Mouse (Mus musculus) layer of hippocampus, adult 18-20 months (tissue): Measurements from ENCODE around the gene Fam71b. TPM values are rescaled to one million over a fixed set of nuclear protein-coding genes. Genes with fewer than 3 reads are reported as not detected.

ENCODE experiments used
- DNase-seq, 2 experiments: peaks; one replicate each; pipeline ENCODE4 v3.0.0; 2022; ENCODE audit warnings: low spot score in 2 of 2
- total RNA-seq, 2 experiments: library from RNA; stranded (reverse); gene quantifications; 2 replicates each; pipeline ENCODE4 v1.2.3; 2021

Fam71b gene
- total RNA-seq, 2 experiments from 2014 or later = not detected

DNA sequence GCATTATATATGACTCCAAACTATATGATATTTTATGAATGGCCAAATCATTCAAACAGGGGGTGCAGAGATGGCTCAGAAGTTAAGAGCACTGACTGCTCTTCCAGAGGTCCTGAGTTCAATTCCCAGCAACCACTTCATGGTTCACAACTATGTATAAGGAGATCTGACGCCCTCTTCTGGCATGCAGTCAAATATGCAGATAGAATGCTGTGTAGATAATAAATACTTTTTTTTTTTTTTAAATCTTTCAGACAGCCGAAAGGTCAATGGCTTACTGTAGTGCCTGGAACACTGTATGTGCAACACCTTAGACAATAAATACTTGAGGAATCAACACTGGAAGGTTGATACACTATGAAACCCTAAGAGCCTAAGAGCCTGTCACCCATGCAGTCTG, 33.8 kb downstream of the Fam71b start:
- no peak for DNase-seq

GRCm38 (mm10) chr11:46431129-46431528, 34.8 kb downstream of the Fam71b start:
- DNase-seq = peak; percentile 84 to 94

GRCm38 (mm10) chr11:46435363-46435762, 39.0 kb downstream of the Fam71b start:
- no peak for DNase-seq

DNA sequence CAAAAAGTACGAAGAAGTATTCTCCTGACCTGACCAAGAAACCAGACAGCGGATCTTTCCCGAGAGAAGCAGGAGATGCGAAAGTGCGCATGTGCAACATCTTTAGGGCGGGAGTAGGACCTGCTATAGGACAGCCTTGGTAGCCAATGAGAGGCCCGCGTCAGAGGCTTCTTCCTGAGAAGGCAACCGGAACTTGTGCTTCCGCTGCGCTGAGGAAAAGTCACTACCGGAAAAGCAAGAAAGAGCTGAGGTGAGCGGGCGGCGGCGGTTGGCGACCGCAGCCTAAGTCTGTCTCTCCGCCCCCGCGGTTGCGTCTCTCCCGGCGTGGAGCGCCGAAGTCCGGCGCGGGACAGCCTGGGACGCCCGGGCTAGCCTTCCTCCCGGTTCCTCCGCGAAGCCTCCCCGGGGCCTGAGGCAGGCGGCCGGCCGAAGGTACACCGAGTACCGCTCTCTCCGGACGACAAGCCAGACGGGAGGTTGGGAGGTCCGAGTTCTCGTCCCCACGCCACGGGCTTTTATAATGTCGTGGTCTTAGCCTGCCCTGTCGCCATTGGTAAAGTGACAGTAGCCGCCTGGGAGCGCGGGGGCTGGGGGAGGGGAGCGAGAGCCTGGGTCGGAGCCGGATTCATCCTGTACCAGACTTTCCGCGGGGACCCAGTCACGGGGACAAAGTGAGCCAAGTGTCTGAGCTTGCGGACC, 40.5 kb downstream of the Fam71b start, which contains the start of gene Med7:
Med7 (plus strand) TSS at position 166 of the 699 bp plus-strand sequence.
- peak; percentile 93 to 96 for DNase-seq

- no peak for DNase-seq
These were observed 41.2 kb downstream of the Fam71b start for GRCm38 (mm10) chr11:46437459-46438000.

DNA sequence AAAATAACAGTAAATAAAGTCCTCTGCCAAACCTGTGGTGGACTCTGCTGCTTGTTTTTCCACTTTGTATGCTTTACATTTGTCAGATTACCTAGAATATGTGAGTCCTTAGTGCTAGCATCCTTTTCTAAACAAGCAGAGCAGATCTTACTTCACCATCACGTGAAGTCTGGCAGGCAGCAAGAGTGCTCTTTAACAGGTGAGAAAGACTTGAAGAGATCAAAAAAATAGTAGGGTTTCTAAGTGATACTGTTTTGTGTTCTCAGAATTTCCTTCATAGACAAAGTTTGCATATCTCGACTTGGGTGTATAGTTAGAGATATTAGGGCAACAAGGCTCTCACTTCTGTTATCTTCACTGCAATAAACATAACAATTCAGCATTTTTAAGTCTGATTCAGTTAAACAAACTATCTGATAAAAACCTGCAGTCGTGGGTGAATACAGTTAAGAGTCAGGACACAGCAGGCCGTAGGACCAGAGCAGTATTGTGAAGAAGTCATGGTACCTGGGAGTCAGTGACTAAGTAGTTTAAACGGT, 42.7 kb downstream of the Fam71b start:
- no peak for DNase-seq

DNA sequence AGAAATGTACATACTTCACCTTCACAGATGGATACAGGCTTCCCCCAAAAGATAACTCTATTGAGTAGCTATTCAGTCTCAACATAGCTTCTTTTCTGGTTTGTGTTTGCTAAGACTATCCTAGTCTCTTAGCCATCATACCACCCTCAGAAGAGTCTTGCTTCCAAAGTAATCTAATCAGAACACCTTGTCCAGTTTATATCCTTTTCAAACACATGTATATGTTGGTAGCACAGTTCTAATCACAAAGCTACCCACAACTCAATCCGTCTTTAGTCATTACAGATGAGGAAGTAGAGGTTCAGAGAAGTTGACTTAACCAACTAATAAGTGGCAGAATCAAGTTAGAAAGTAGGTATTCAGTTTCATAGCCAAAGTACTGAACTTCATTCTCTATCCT, 45.4 kb downstream of the Fam71b start:
- DNase-seq = no peak

DNA sequence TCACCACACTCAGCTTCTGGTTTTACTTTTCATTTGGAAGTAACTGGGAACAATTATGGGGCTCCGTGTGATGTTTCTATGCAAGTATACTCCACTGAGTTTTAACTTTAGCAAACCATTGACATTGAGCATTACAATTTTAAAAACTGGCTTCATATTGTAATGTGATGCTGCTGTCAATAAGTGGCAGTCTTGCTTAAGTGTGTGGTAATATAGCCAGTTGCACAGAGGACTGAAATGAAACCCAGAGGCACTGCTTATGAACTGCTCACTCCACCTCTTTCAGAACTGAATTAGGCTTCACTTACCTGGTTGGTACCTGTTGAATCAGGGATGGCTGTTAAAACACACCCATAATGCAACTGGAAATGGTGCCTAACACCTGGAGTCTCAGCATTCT, 46.8 kb downstream of the Fam71b start:
- DNase-seq = no peak

DNA sequence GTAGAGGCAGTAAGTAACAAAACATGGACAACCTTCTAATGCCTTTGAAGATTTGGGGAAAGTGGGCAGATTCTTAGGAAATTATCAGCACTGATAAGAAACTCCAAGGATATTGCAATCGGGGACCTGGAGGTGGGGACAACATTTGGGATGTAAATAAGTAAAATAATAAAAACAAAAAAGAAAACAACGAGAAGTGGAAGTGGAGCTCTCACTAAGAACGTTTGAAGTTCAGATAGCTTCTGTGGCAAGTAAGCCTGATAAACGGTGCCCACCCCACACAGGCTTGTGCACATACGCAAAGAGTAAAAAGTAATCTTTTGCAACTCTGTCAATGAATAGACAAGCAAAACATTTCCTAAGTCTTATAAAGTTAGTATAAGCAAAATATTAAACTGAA, 47.6 kb downstream of the Fam71b start:
- DNase-seq = no peak

GRCm38 (mm10) chr11:46446150-46446549, 49.8 kb downstream of the Fam71b start:
- DNase-seq = no peak

GRCm38 (mm10) chr11:46447644-46448484, 51.5 kb downstream of the Fam71b start:
- DNase-seq = no peak

- no peak for DNase-seq
These were observed 53.2 kb downstream of the Fam71b start for GRCm38 (mm10) chr11:46449461-46450080.

GRCm38 (mm10) chr11:46454453-46455045, 58.2 kb downstream of the Fam71b start, which contains the start of gene Havcr2:
Havcr2 (plus strand) TSS chr11:46454935.
- DNase-seq = no peak

Other genes starting within 250 kb of the Fam71b start
- 1 to 10 TPM; 1.4 to 2.1 TPM for gene Nipal4, start 230.1 kb upstream of the Fam71b start, total RNA-seq
- 1 to 10 TPM in 1 of 2 experiments, under 1 TPM in 1; 0.63 to 1.3 TPM for gene Fndc9, start 161.0 kb upstream of the Fam71b start, total RNA-seq
- 100 to 1,000 TPM; 536 to 551 TPM for gene Cyfip2, start 83.7 kb upstream of the Fam71b start, total RNA-seq
- under 1 TPM; 0.30 to 0.57 TPM for gene Itk, start 7.0 kb upstream of the Fam71b start, total RNA-seq
- 10 to 100 TPM; 33.0 to 37.6 TPM for gene Med7, start 40.4 kb downstream of the Fam71b start, total RNA-seq
- gene Havcr2, start 58.4 kb downstream of the Fam71b start, total RNA-seq = 1 to 10 TPM; 3.1 to 3.3 TPM
- gene Gm12169, start 127.7 kb downstream of the Fam71b start, total RNA-seq = not detected
- not detected for gene BC053393, start 175.0 kb downstream of the Fam71b start, total RNA-seq
- gene Dppa1, start 232.7 kb downstream of the Fam71b start, total RNA-seq = not detected